Mouse (Mus musculus): ENCODE data around the gene Zic5. TPM values are rescaled to one million over a fixed set of nuclear protein-coding genes. Genes with fewer than 3 reads are reported as not detected.

Gene Zic5
- polyA plus RNA-seq, 1 experiment from 2014 or later, result not detected

GRCm38 (mm10) chr14:122472647-122473046 lies 7.2 kb upstream of the Zic5 start:
- H3K27me3 ChIP-seq (replicated peaks; ENCODE audit: insufficient read depth, low read length), result peaks cover 97% of the 10 kb centered on the region
- H3K4me3 ChIP-seq (ENCODE audit: low read depth, low read length), result no peak overlapping the region
- ATAC-seq, result no peak
- no peak for TF ChIP-seq CTCF (IDR thresholded peaks at IDR 0.05)
- no peak for TF ChIP-seq EP300 (IDR thresholded peaks at IDR 0.05)
- no peak overlapping the region for H3K9ac ChIP-seq (replicated peaks; ENCODE audit: low read depth)
- H3K4me2 ChIP-seq (replicated peaks; ENCODE audit: low read depth, low read length), result no peak overlapping the region
- DNase-seq (ENCODE audit: low spot score), result no peak
- WGBS, result 4% methylated on average over 5 of the region's 5 CpGs
- H3K36me3 ChIP-seq (ENCODE audit: insufficient read depth, low read length), result no peaks in the 10 kb centered on the region
- H3K9me3 ChIP-seq (ENCODE audit: low read length), result no peaks in the 10 kb centered on the region
- peaks cover 7% of the 10 kb centered on the region for H3K4me1 ChIP-seq (ENCODE audit: insufficient read depth, low read depth, low read length)
- H3K27ac ChIP-seq (ENCODE audit: low read length), result no peak overlapping the region

GRCm38 (mm10) chr14:122472161-122472560 lies 6.7 kb upstream of the Zic5 start:
- WGBS, result 2% methylated on average over 13 of the region's 13 CpGs
- ATAC-seq (no peak), DNase-seq (ENCODE audit: low spot score) (no peak)
- no peak overlapping the region for H3K4me3 ChIP-seq (ENCODE audit: low read depth, low read length)
- no peak overlapping the region for H3K27ac ChIP-seq (ENCODE audit: low read length)
- H3K36me3 ChIP-seq (ENCODE audit: insufficient read depth, low read length), result no peaks in the 10 kb centered on the region
- TF ChIP-seq CTCF (IDR thresholded peaks at IDR 0.05) (no peak), EP300 (IDR thresholded peaks at IDR 0.05) (no peak)
- H3K4me1 ChIP-seq (ENCODE audit: insufficient read depth, low read depth, low read length), result peaks cover 7% of the 10 kb centered on the region
- no peak overlapping the region for H3K4me2 ChIP-seq (replicated peaks; ENCODE audit: low read depth, low read length)
- H3K9me3 ChIP-seq (ENCODE audit: low read length), result no peaks in the 10 kb centered on the region
- H3K27me3 ChIP-seq (replicated peaks; ENCODE audit: insufficient read depth, low read length), result peaks cover 97% of the 10 kb centered on the region
- H3K9ac ChIP-seq (replicated peaks; ENCODE audit: low read depth), result no peak overlapping the region

- 9% methylated on average over 31 of the region's 31 CpGs for WGBS
- Histone ChIP-seq H3K9me3 (ENCODE audit: low read length) (no peaks in the 10 kb centered on the region), H3K4me1 (ENCODE audit: insufficient read depth, low read depth, low read length) (peaks cover 7% of the 10 kb centered on the region), H3K36me3 (ENCODE audit: insufficient read depth, low read length) (no peaks in the 10 kb centered on the region), H3K4me3 (ENCODE audit: low read depth, low read length) (no peak overlapping the region), H3K4me2 (replicated peaks; ENCODE audit: low read depth, low read length) (no peak overlapping the region), H3K27me3 (replicated peaks; ENCODE audit: insufficient read depth, low read length) (peaks cover 97% of the 10 kb centered on the region), H3K9ac (replicated peaks; ENCODE audit: low read depth) (no peak overlapping the region), H3K27ac (ENCODE audit: low read length) (no peak overlapping the region)
- TF ChIP-seq EP300 (IDR thresholded peaks at IDR 0.05) (no peak), CTCF (IDR thresholded peaks at IDR 0.05) (no peak)
- ATAC-seq (no peak), DNase-seq (ENCODE audit: low spot score) (no peak)
These were observed 6.1 kb upstream of the Zic5 start for GRCm38 (mm10) chr14:122471449-122472085.

GRCm38 (mm10) chr14:122468971-122469755 lies 3.7 kb upstream of the Zic5 start:
- no peak for ATAC-seq
- no peak overlapping the region for H3K4me3 ChIP-seq (ENCODE audit: low read depth, low read length)
- TF ChIP-seq EP300 (IDR thresholded peaks at IDR 0.05), result no peak
- TF ChIP-seq CTCF (IDR thresholded peaks at IDR 0.05), result no peak
- H3K36me3 ChIP-seq (ENCODE audit: insufficient read depth, low read length), result no peaks in the 10 kb centered on the region
- 0 out of 2 replicates have a peak, but pooled peaks cover 7% of the 10 kb centered on the region for H3K4me1 ChIP-seq (ENCODE audit: insufficient read depth, low read depth, low read length)
- no peak for DNase-seq (ENCODE audit: low spot score)
- 3% methylated on average over 28 of the region's 28 CpGs for WGBS
- H3K9ac ChIP-seq (replicated peaks; ENCODE audit: low read depth), result no peak overlapping the region
- peaks cover 98% of the 10 kb centered on the region for H3K27me3 ChIP-seq (replicated peaks; ENCODE audit: insufficient read depth, low read length)
- no peak overlapping the region for H3K27ac ChIP-seq (ENCODE audit: low read length)
- H3K9me3 ChIP-seq (ENCODE audit: low read length), result no peaks in the 10 kb centered on the region
- no peak overlapping the region for H3K4me2 ChIP-seq (replicated peaks; ENCODE audit: low read depth, low read length)

- Histone ChIP-seq H3K9ac (replicated peaks; ENCODE audit: low read depth) (no peak overlapping the region), H3K4me2 (replicated peaks; ENCODE audit: low read depth, low read length) (no peak overlapping the region), H3K27ac (ENCODE audit: low read length) (no peak overlapping the region), H3K36me3 (ENCODE audit: insufficient read depth, low read length) (no peaks in the 10 kb centered on the region), H3K9me3 (ENCODE audit: low read length) (no peaks in the 10 kb centered on the region), H3K4me3 (ENCODE audit: low read depth, low read length) (no peak overlapping the region), H3K27me3 (replicated peaks; ENCODE audit: insufficient read depth, low read length) (peaks cover 98% of the 10 kb centered on the region), H3K4me1 (ENCODE audit: insufficient read depth, low read depth, low read length) (0 out of 2 replicates have a peak, but pooled peaks cover 7% of the 10 kb centered on the region)
- TF ChIP-seq CTCF (IDR thresholded peaks at IDR 0.05) (no peak), EP300 (IDR thresholded peaks at IDR 0.05) (no peak)
- ATAC-seq (no peak), DNase-seq (ENCODE audit: low spot score) (no peak)
- 7% methylated on average over 23 of the region's 23 CpGs for WGBS
These were observed 2.7 kb upstream of the Zic5 start for GRCm38 (mm10) chr14:122467926-122468841.
